Mouse (Mus musculus): ENCODE data around the gene Itgb3bp. TPM values are rescaled to one million over a fixed set of nuclear protein-coding genes. Genes with fewer than 3 reads are reported as not detected.
A peak's percentile ranks its signal among the peaks of the same experiment; 100 is the strongest.

Gene Itgb3bp
- polyA plus RNA-seq (2012; rRNA removed), result 0.86 and 1.3 TPM in 2 replicates

DNA sequence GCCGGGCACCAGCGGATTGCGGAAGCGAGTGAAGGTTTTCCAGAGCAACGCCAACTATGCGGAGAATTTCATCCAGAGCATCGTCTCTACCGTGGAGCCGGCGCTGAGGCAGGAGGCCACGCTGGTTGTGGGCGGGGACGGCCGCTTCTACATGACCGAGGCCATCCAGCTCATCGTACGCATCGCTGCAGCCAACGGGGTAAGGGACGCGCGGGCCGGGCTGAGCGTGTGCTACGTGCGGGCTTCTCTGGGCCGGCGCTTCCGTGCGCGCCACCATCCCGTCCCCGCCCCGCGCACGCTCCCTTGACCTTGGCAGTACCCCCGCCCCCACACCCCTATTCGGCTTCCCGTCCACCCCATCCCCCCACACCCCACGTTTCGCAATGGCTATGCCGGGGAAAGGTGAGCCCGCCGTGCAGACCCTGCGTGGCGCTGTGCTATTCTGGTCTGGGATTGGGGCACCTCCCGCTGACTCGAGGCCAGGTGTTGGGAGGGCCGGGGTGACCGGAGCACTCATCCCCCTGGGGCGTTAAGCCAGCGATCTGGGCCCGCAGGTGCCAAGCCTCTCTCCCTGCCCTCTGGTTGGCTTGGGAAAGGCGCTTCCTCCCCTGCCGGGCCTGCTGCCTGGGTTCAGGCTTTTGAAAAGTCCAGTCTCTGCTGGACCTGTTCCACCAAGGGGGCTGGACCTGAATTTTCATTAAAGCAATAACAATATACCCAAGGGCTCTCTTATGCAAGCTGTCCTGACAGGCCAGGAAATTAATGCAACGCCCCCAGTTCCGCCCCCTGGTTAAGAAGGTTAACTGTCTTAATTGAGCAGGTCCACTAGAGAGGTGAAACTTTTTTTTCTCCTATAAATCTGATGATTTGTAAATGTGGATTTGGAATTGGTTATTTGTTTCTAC lies at the start of gene Itgb3bp:
TSS of gene Itgb3bp (minus strand) at position 201 of the 905 bp plus-strand sequence.
- under 1% methylated on average over 57 of the region's 57 CpGs for WGBS
- Histone ChIP-seq H3K36me3 (ENCODE audit: control insufficient read depth, insufficient read depth, low read length) (no peaks in the 10 kb centered on the region), H3K4me1 (ENCODE audit: control insufficient read depth, insufficient read depth, low read length) (peaks cover 8% of the 10 kb centered on the region; the same call in 1 of the 2 replicates), H3K27me3 (replicated peaks; ENCODE audit: control insufficient read depth, insufficient read depth, low read length) (no peaks in the 10 kb centered on the region), H3K27ac (ENCODE audit: insufficient read depth, low read depth, low read length) (peak within 1 kb of the TSS; percentile 93), H3K4me3 (ENCODE audit: insufficient read depth, low read depth, low read length) (peak within 1 kb of the TSS; percentile 89)
- peak; percentile 93 for DNase-seq
- TF ChIP-seq CTCF (conservative IDR thresholded peaks at IDR 0.05; ENCODE audit: insufficient read depth, insufficient read length, low read depth, low read length), result no peak
- peak; percentile 23 for TF ChIP-seq POLR2A (IDR thresholded peaks at IDR 0.05; ENCODE audit: low read depth, low read length)

DNA sequence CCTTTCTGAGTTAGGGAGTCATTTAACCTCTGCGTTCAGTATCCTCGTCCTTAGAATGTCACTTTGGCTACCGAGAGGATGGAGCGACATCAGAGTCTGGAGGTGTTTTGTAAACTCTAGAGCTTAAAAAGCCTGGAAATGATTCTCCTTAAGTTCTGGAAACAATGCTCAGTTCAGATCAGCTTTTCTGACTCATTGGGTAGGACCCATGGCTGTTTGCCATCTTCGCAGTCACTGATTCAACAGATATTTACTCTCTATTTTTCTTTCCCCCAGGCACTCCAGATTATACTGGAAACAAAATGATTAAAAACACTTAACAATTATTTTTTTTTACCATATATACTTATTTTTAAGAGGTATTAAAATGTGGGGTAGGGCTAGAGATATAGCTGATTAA lies 49.7 kb upstream of the Itgb3bp start:
- Histone ChIP-seq H3K4me3 (ENCODE audit: insufficient read depth, low read depth, low read length) (no peak overlapping the region), H3K36me3 (ENCODE audit: control insufficient read depth, insufficient read depth, low read length) (peaks cover 5% of the 10 kb centered on the region; the same call in 1 of the 2 replicates), H3K4me1 (ENCODE audit: control insufficient read depth, insufficient read depth, low read length) (no peaks in the 10 kb centered on the region), H3K27ac (ENCODE audit: insufficient read depth, low read depth, low read length) (no peak overlapping the region), H3K27me3 (replicated peaks; ENCODE audit: control insufficient read depth, insufficient read depth, low read length) (no peaks in the 10 kb centered on the region)
- no peak for TF ChIP-seq POLR2A (IDR thresholded peaks at IDR 0.05; ENCODE audit: low read depth, low read length)
- WGBS, result 89% methylated on average over 5 of the region's 5 CpGs
- DNase-seq, result no peak

GRCm38 (mm10) chr4:99974375-99974774 lies 44.8 kb upstream of the Itgb3bp start:
- TF ChIP-seq POLR2A (IDR thresholded peaks at IDR 0.05; ENCODE audit: low read depth, low read length) (no peak), CTCF (conservative IDR thresholded peaks at IDR 0.05; ENCODE audit: insufficient read depth, insufficient read length, low read depth, low read length) (no peak)
- WGBS, result 48% methylated on average over 5 of the region's 5 CpGs
- no peak for DNase-seq
- Histone ChIP-seq H3K27ac (ENCODE audit: insufficient read depth, low read depth, low read length) (no peak overlapping the region), H3K36me3 (ENCODE audit: control insufficient read depth, insufficient read depth, low read length) (no peaks in the 10 kb centered on the region; the same call in 1 of the 2 replicates), H3K4me3 (ENCODE audit: insufficient read depth, low read depth, low read length) (no peak overlapping the region), H3K27me3 (replicated peaks; ENCODE audit: control insufficient read depth, insufficient read depth, low read length) (no peaks in the 10 kb centered on the region), H3K4me1 (ENCODE audit: control insufficient read depth, insufficient read depth, low read length) (no peaks in the 10 kb centered on the region)

DNA sequence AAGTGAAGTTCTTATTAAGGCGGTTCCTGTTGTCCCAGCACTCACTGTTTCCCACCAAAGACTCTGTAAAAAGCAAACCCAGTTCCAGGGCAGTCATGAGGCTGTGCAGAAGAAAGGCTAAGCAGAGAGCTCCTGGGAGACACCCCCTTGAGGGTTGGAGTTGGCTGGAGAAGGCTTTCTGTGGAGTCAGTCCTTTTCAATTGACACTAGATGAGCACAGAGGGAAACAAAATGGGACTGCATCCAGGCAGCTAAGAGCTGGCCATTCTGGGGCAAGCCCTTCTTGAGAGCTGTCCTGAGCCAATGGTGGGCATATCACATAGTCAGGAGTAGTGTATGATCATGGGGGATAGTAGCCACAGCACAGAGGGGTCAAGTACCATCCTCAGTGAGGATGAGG lies 44.3 kb upstream of the Itgb3bp start:
- Histone ChIP-seq H3K36me3 (ENCODE audit: control insufficient read depth, insufficient read depth, low read length) (no peaks in the 10 kb centered on the region; the same call in 1 of the 2 replicates), H3K27ac (ENCODE audit: insufficient read depth, low read depth, low read length) (no peak overlapping the region), H3K4me1 (ENCODE audit: control insufficient read depth, insufficient read depth, low read length) (no peaks in the 10 kb centered on the region), H3K27me3 (replicated peaks; ENCODE audit: control insufficient read depth, insufficient read depth, low read length) (no peaks in the 10 kb centered on the region), H3K4me3 (ENCODE audit: insufficient read depth, low read depth, low read length) (no peak overlapping the region)
- 89% methylated on average over 1 of the region's 1 CpGs for WGBS
- TF ChIP-seq CTCF (conservative IDR thresholded peaks at IDR 0.05; ENCODE audit: insufficient read depth, insufficient read length, low read depth, low read length) (no peak), POLR2A (IDR thresholded peaks at IDR 0.05; ENCODE audit: low read depth, low read length) (no peak)
- DNase-seq, result no peak

- no peak overlapping the region for H3K4me3 ChIP-seq (ENCODE audit: insufficient read depth, low read depth, low read length)
- no peak for TF ChIP-seq POLR2A (IDR thresholded peaks at IDR 0.05; ENCODE audit: low read depth, low read length)
- TF ChIP-seq CTCF (conservative IDR thresholded peaks at IDR 0.05; ENCODE audit: insufficient read depth, insufficient read length, low read depth, low read length), result no peak
- WGBS, result 80% methylated on average over 6 of the region's 6 CpGs
- DNase-seq, result no peak
- no peaks in the 10 kb centered on the region; the same call in 1 of the 2 replicates for H3K36me3 ChIP-seq (ENCODE audit: control insufficient read depth, insufficient read depth, low read length)
- no peaks in the 10 kb centered on the region for H3K27me3 ChIP-seq (replicated peaks; ENCODE audit: control insufficient read depth, insufficient read depth, low read length)
- H3K4me1 ChIP-seq (ENCODE audit: control insufficient read depth, insufficient read depth, low read length), result no peaks in the 10 kb centered on the region
- no peak overlapping the region for H3K27ac ChIP-seq (ENCODE audit: insufficient read depth, low read depth, low read length)
Measured at GRCm38 (mm10) chr4:99972886-99973285, 43.3 kb upstream of the Itgb3bp start.

- Histone ChIP-seq H3K27ac (ENCODE audit: insufficient read depth, low read depth, low read length) (peak overlapping the region; percentile 79), H3K4me3 (ENCODE audit: insufficient read depth, low read depth, low read length) (no peak overlapping the region), H3K36me3 (ENCODE audit: control insufficient read depth, insufficient read depth, low read length) (no peaks in the 10 kb centered on the region; the same call in 1 of the 2 replicates), H3K27me3 (replicated peaks; ENCODE audit: control insufficient read depth, insufficient read depth, low read length) (no peaks in the 10 kb centered on the region), H3K4me1 (ENCODE audit: control insufficient read depth, insufficient read depth, low read length) (no peaks in the 10 kb centered on the region)
- WGBS, result 57% methylated on average over 4 of the region's 4 CpGs
- DNase-seq, result peak; percentile 49
- TF ChIP-seq CTCF (conservative IDR thresholded peaks at IDR 0.05; ENCODE audit: insufficient read depth, insufficient read length, low read depth, low read length), result no peak
- no peak for TF ChIP-seq POLR2A (IDR thresholded peaks at IDR 0.05; ENCODE audit: low read depth, low read length)
Measured at GRCm38 (mm10) chr4:99970097-99970496, 40.5 kb upstream of the Itgb3bp start.

GRCm38 (mm10) chr4:99969328-99969727 lies 39.7 kb upstream of the Itgb3bp start:
- TF ChIP-seq POLR2A (IDR thresholded peaks at IDR 0.05; ENCODE audit: low read depth, low read length) (no peak), CTCF (conservative IDR thresholded peaks at IDR 0.05; ENCODE audit: insufficient read depth, insufficient read length, low read depth, low read length) (no peak)
- peak; percentile 72 for DNase-seq
- H3K4me1 ChIP-seq (ENCODE audit: control insufficient read depth, insufficient read depth, low read length), result no peaks in the 10 kb centered on the region
- no peak overlapping the region for H3K4me3 ChIP-seq (ENCODE audit: insufficient read depth, low read depth, low read length)
- 0 out of 2 replicates have a peak overlapping the region, but pooled peaks have one; percentile 79 for H3K27ac ChIP-seq (ENCODE audit: insufficient read depth, low read depth, low read length)
- no peaks in the 10 kb centered on the region for H3K27me3 ChIP-seq (replicated peaks; ENCODE audit: control insufficient read depth, insufficient read depth, low read length)
- WGBS, result 27% methylated on average over 5 of the region's 5 CpGs
- no peaks in the 10 kb centered on the region; the same call in 1 of the 2 replicates for H3K36me3 ChIP-seq (ENCODE audit: control insufficient read depth, insufficient read depth, low read length)
